Mouse (Mus musculus) olfactory bulb, adult 2 months (tissue): ENCODE measurements around the gene Wbp11.

Experiments
- CTCF ChIP-seq: fragments of 200-500 bp; IDR thresholded peaks from 2 replicates; pipeline ENCODE4 v1.5.1; 2012; ENCODE audit warnings: low read depth, mild to moderate bottlenecking, low read length, moderate library complexity; ENCODE audit not compliant: insufficient read depth
- POLR2A ChIP-seq: fragments of 200-500 bp; IDR thresholded peaks from 2 replicates; pipeline ENCODE4 v1.6.1; 2012; ENCODE audit warnings: mild to moderate bottlenecking, low read depth, low read length, moderate library complexity; ENCODE audit not compliant: insufficient read depth

GRCm38 (mm10) chr6:136808631-136809046 lies 19.4 kb downstream of the Wbp11 start:
- TF ChIP-seq CTCF (no peak), POLR2A (no peak)
